ENCODE assay signal across 13 mouse cellular contexts in genomic region chr1:86343969-86344861, GRCm38 (mm10). TPM values are rescaled to one million over a fixed set of nuclear protein-coding genes. Genes with fewer than 3 reads are reported as not detected.
DNase-seq lines count a peak whose midpoint lies in the region; ATAC-seq and TF ChIP-seq lines count a peak whose summit lies in the region.
"Had no signal": no experiment of that assay in that cellular context is flagged by ENCODE, and none has a peak within 500 bp of the region (broad histone marks: within the 10 kb centered on the region; RNA-seq: fewer than 3 reads in every experiment).

No protein-coding gene starts in this region.

- peak overlapping the region; percentile 81 for H3K27ac ChIP-seq in bone marrow macrophage, adult 2 months (ENCODE audit: insufficient read depth, low read depth, low read length)
- H3K27ac ChIP-seq in limb, embryonic 10.5 days: no peak overlapping the region
- H3K27ac ChIP-seq: midbrain, embryonic 12.5 days had no signal

- WGBS in limb, embryonic 10.5 days: 70% methylated on average over 4 of the region's 4 CpGs

- H3K9me3 ChIP-seq in limb, embryonic 10.5 days (replicated peaks): no peaks in the 10 kb centered on the region
- H3K9me3 ChIP-seq: midbrain, embryonic 12.5 days had no signal

- peak; percentile 95 for ATAC-seq in megakaryocyte, adult 5-6 weeks (ENCODE audit: poor library complexity, severe bottlenecking)
- ATAC-seq: forebrain, embryonic 14.5 days; intestine, embryonic 16.5 days had no signal

- H3K27me3 ChIP-seq in limb, embryonic 10.5 days (ENCODE audit: low read depth, poor library complexity, severe bottlenecking): no peaks in the 10 kb centered on the region
- H3K27me3 ChIP-seq: midbrain, embryonic 12.5 days had no signal

- no peak overlapping the region for H3K4me3 ChIP-seq in bone marrow macrophage, adult 2 months (ENCODE audit: insufficient read depth, low read length)
- no peak overlapping the region for H3K4me3 ChIP-seq in limb, embryonic 10.5 days
- H3K4me3 ChIP-seq: midbrain, embryonic 12.5 days had no signal

- H3K4me1 ChIP-seq in bone marrow macrophage, adult 2 months (ENCODE audit: control insufficient read depth, insufficient read depth, low read length): peaks cover 21% of the 10 kb centered on the region
- H3K4me1 ChIP-seq in limb, embryonic 10.5 days: no peaks in the 10 kb centered on the region
- H3K4me1 ChIP-seq: midbrain, embryonic 12.5 days had no signal

- peaks cover 43% of the 10 kb centered on the region for H3K36me3 ChIP-seq in limb, embryonic 10.5 days

- TF ChIP-seq CTCF in bone marrow macrophage, adult 2 months (IDR thresholded peaks at IDR 0.05; ENCODE audit: low read depth, low read length): no peak

- TF ChIP-seq POLR2A in bone marrow macrophage, adult 2 months (IDR thresholded peaks at IDR 0.05; ENCODE audit: borderline replicate concordance, low read depth, low read length): no peak

- DNase-seq in spleen, postnatal 36 days (ENCODE audit: low spot score in 2 of 2): peak; percentile 16 to 39
- DNase-seq in spleen, adult 18-20 months: no peak
- DNase-seq in thymus, postnatal 25 days: peak; percentile 43
- DNase-seq in limb, embryonic 10.5 days (ENCODE audit: low spot score): no peak
- no peak for DNase-seq in frontal cortex, postnatal 25 days (ENCODE audit: low spot score in 2 of 2)
- no peak for DNase-seq in kidney, adult 9 months
- DNase-seq: adrenal gland, postnatal 14 days; cerebellum, adult 11 months had no signal

RNA-seq across cellular contexts. Expression of gene Ncl, which starts 15.0 kb away (rescaled TPM):
- polyA plus RNA-seq in bone marrow macrophage, adult 2 months (2012; ENCODE audit: insufficient read depth, insufficient read length, missing spikeins): 189 and 191 TPM in 2 replicates
- total RNA-seq in megakaryocyte, adult 5-6 weeks (2015): 150 and 167 TPM in 2 replicates
- 156 and 194 TPM in 2 replicates for total RNA-seq in megakaryocyte, adult 5-6 weeks (2017)
- 554 and 638 TPM in 2 replicates for polyA plus RNA-seq in limb, embryonic 10.5 days (2016; fragmentation: Nextera tagmentation; extraction: Ambion mirVana)

RNA-seq across cellular contexts. Expression of gene B3gnt7, which starts 41.6 kb away (rescaled TPM):
- polyA plus RNA-seq in bone marrow macrophage, adult 2 months (2012; ENCODE audit: insufficient read depth, insufficient read length, missing spikeins): 0.21 TPM in 1 of 2 replicates, not detected in the other
- total RNA-seq in megakaryocyte, adult 5-6 weeks (2015): 0.27 and 0.36 TPM in 2 replicates
- total RNA-seq in megakaryocyte, adult 5-6 weeks (2017): not detected in 2 replicates
- 3.4 and 3.9 TPM in 2 replicates for polyA plus RNA-seq in limb, embryonic 10.5 days (2016; fragmentation: Nextera tagmentation; extraction: Ambion mirVana)

Comparison
In these comparisons a context has a peak if more than half of its experiments do, and no peak if none do; other contexts are left out.
1. DNase-seq: peak in spleen, postnatal 36 days (2 of 2) and thymus, postnatal 25 days (single experiment); none in spleen, adult 18-20 months (0 of 2), limb, embryonic 10.5 days (single experiment), frontal cortex, postnatal 25 days (0 of 2) and kidney, adult 9 months (single experiment).